Mouse (Mus musculus): ENCODE measurements around the gene Itgae.

DNA sequence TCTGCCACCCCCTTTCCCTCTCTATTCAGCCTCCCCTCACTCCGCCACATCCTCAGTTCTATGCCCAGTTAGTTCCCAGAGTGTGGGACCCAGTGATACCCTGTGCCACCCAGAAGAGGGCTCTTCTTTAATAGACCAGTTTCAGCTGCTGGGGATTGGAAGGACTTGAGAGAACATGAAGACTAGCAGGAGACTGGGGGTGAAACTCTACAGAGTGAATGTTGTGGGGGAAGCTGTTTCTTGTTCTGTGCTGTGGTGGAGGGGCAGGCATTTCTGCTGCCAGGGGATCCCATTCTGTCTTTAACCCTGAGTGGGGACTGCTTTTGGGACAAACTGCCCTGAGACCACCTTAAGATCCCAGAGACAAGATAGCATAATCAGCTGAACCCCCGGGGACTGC is 443 bp downstream of the Itgae start:
- TF ChIP-seq GATA1 (IDR thresholded peaks at IDR 0.05; ENCODE audit: low read length) = no peak
- TF ChIP-seq TAL1 (IDR thresholded peaks at IDR 0.05; ENCODE audit: low read length) = no peak
